Mouse (Mus musculus) G1E (cell line): ENCODE results near the gene Ccdc103. TPM values are rescaled to one million over a fixed set of nuclear protein-coding genes. Genes with fewer than 3 reads are reported as not detected.

Experiments
- ATAC-seq: 2 replicates; pipeline ENCODE4 v1.8.0; 2016; ENCODE audit warnings: mild to moderate bottlenecking; ENCODE audit not compliant: insufficient number of reproducible peaks, poor library complexity, low FRiP score, severe bottlenecking; ENCODE audit errors: extremely low read depth
- DNase-seq: peaks from one replicate; pipeline ENCODE4 v3.0.0; 2012; ENCODE audit warnings: low spot score
- H3K27me3 ChIP-seq: 2 replicates; pipeline ENCODE4 v1.6.1; 2012; ENCODE audit warnings: mild to moderate bottlenecking, low read length, inconsistent platforms; ENCODE audit not compliant: insufficient read depth
- H3K36me3 ChIP-seq: replicated peaks from 2 replicates; pipeline ENCODE3; 2012; ENCODE audit warnings: mild to moderate bottlenecking, inconsistent platforms
- H3K4me1 ChIP-seq: 2 replicates; pipeline ENCODE4 v1.6.1; 2012; ENCODE audit warnings: low read depth, low read length, inconsistent platforms, mixed read lengths; ENCODE audit not compliant: insufficient read depth
- H3K4me3 ChIP-seq: 2 replicates; pipeline ENCODE4 v1.5.1; 2012; ENCODE audit warnings: low read depth, mild to moderate bottlenecking, inconsistent platforms, low read length, moderate library complexity, mixed read lengths
- H3K9me3 ChIP-seq: replicated peaks from 2 replicates; pipeline ENCODE4 v1.6.1; 2012; ENCODE audit warnings: inconsistent platforms
- CTCF ChIP-seq: IDR thresholded peaks from 2 replicates; pipeline ENCODE4 v1.5.1; 2012; ENCODE audit warnings: low read depth, low read length, inconsistent platforms, mixed read lengths
- GATA1 ChIP-seq: IDR thresholded peaks from 2 replicates; pipeline ENCODE4 v1.6.1; 2012; ENCODE audit warnings: borderline replicate concordance, low read length, inconsistent platforms, mixed read lengths
- GATA2 ChIP-seq: IDR thresholded peaks from 2 replicates; pipeline ENCODE4 v1.6.1; 2012; ENCODE audit warnings: low read depth, low read length, inconsistent platforms, borderline replicate concordance
- POLR2AphosphoS5 ChIP-seq: IDR thresholded peaks from 2 replicates; pipeline ENCODE4 v1.6.1; 2012; ENCODE audit warnings: low read depth, low read length, inconsistent platforms; ENCODE audit not compliant: insufficient replicate concordance
- TAL1 ChIP-seq: conservative IDR thresholded peaks from 2 replicates; pipeline ENCODE4 v1.6.1; 2012; ENCODE audit warnings: low read depth, low read length, inconsistent platforms, mixed read lengths
- polyA plus RNA-seq: library from polyadenylated mRNA; stranded (reverse); fragments of >175 nt; gene quantifications from 2 replicates; pipeline ENCODE4 v1.2.3, GENCODE M21; 2012
- total RNA-seq, 2 experiments: library from RNA; stranded (forward) in 1 of 2; stranded (reverse) in 1 of 2; fragments of 200-1000 nt in 1 of 2; fragments of >200 nt in 1 of 2; fragmentation: Nextera tagmentation in 1 of 2; gene quantifications; 2 replicates each; pipeline ENCODE4 v1.2.3; 2014 to 2017

The Ccdc103 gene
- total and polyA plus RNA-seq, 3 experiments, result 0.09 to 0.87 TPM; not detected in 1

DNA sequence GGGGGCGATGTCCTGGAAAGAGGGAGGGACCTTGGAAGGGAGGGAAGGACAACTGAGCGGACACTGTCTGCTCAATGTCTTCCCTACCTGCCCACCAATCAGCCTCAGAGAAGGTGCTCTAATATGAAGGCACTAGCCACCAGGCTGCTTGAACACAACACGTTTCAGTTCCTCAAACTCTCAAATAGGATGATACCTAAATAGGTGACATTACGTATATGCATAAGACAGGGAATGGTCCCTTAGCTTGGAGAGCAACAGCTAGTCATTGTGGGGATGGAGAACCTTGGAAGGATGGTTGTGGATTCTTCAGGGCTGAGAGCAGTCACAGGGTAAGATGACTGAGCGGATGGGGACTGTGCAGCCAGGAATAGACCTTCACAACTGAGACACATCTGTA is 6.4 kb downstream of the Ccdc103 start:
- peaks cover 72% of the 10 kb centered on the region for H3K27me3 ChIP-seq
- no peak for DNase-seq

DNA sequence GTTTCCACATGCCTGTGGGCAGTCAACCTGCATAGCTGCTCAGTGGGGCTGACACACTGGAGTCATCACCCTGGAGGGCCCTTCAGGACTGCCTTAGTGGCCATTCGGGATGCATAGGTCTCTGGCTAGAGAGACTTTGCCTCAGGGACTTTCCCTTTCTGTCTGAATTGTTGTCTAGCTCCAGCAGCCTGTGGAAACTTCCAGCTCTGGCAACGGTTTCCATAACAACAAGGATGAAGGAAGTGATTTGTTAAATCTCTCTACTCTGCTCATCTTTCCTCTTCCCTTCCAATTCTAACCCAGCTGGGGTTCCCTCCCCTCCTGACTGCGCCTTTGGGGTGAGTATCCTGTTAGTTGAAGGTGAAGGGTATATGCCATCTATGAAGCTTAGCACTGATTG is 7.1 kb downstream of the Ccdc103 start:
- no peaks in the 10 kb centered on the region for H3K9me3 ChIP-seq
- H3K36me3 ChIP-seq, result no peaks in the 10 kb centered on the region
- H3K27me3 ChIP-seq, result peaks cover 70% of the 10 kb centered on the region
- TF ChIP-seq TAL1, result no peak
- no peak for TF ChIP-seq GATA2
- TF ChIP-seq CTCF, result no peak
- TF ChIP-seq GATA1, result no peak
- TF ChIP-seq POLR2AphosphoS5, result no peak
- peaks cover 2% of the 10 kb centered on the region; the same call in 1 of the 2 replicates for H3K4me1 ChIP-seq
- no peak for DNase-seq
- no peak for ATAC-seq
- H3K4me3 ChIP-seq, result no peak overlapping the region

More for the DNA sequence above, 6.4 kb downstream of the Ccdc103 start:
- Histone ChIP-seq H3K9me3 (no peaks in the 10 kb centered on the region), H3K4me3 (no peak overlapping the region), H3K4me1 (peaks cover 3% of the 10 kb centered on the region; the same call in 1 of the 2 replicates), H3K36me3 (no peaks in the 10 kb centered on the region)
- TF ChIP-seq POLR2AphosphoS5 (no peak), TAL1 (no peak), GATA2 (no peak), GATA1 (no peak), CTCF (no peak)
- no peak for ATAC-seq

DNA sequence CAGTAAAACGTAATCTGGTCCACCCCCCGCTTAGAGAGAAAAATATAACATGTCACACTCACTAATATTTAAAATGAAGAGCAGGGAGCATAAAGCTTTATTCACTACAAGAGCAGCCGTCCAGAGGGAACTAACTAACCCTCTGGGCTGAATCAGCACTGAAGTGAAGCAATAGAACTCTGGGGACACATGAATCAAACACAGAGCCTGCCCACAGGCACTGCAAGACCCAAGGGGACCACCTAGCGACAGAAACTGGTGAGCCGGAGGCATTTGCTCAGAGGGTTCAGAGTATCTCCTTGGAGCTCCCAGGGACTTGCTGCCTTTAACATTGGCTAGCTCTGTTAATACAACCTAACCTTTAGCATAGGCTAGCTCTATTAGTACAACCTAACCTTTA is 9.1 kb downstream of the Ccdc103 start:
- no peak overlapping the region for H3K4me3 ChIP-seq
- peaks cover 10% of the 10 kb centered on the region for H3K4me1 ChIP-seq
- DNase-seq (no peak), ATAC-seq (no peak)
- TF ChIP-seq POLR2AphosphoS5 (no peak), TAL1 (no peak), GATA1 (no peak), CTCF (no peak), GATA2 (no peak)
- H3K36me3 ChIP-seq, result no peaks in the 10 kb centered on the region
- H3K9me3 ChIP-seq, result no peaks in the 10 kb centered on the region
- peaks cover 76% of the 10 kb centered on the region for H3K27me3 ChIP-seq

DNA sequence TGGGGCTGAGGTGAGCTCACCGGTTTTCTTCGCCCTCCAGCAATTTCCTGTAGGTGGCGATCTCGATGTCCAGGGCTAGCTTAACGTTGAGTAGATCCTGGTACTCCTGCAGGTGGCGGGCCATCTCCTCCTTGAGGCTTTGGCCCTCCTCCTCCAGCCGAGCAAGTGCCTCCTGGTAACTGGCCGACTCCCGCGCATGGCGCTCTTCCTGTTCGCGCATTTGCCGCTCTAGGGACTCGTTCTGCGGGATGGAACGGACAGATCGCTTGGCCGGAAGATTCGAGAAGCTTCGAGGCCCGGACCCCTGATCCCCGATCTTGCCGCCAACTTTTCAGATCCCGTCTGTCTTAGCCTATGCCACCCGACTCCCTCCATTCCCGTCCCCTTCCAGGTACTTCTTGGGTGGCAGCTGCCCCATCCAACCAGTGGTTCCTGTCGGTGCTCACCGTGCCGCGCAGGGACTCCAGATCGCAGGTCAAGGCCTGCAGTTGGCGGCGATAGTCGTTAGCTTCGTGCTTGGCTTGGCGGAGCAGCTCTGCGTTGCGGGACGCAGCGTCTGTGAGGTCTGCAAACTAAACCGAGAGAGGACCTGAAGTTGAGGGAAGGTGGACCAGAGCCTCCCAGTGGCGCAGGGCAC is 12.1 kb downstream of the Ccdc103 start:
- Histone ChIP-seq H3K4me1 (peaks cover 27% of the 10 kb centered on the region), H3K27me3 (peaks cover 73% of the 10 kb centered on the region)
- no peak for TF ChIP-seq TAL1
- no peak for TF ChIP-seq GATA1
- TF ChIP-seq CTCF, result no peak
- no peak for TF ChIP-seq GATA2
- TF ChIP-seq POLR2AphosphoS5, result no peak

DNA sequence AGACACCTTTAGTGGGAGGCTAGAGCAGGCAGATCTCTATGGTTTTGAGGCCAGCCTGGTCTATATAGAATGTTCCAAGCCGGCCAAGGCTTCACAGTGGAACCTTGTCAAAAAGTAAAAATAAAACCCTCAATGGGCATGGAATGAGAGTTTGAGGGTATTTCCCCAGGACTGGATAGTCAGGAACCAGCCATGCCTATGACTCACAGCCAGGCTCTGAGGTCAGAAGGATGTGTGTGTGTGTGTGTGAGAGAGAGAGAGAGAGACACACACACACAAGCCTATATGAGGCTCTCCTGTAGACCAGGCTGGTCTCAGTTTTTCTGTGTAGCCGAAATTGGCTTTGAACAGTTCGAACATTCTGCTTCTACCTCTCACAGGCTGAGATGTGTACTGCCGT is 13.7 kb downstream of the Ccdc103 start:
- H3K4me3 ChIP-seq, result no peak overlapping the region
- TF ChIP-seq TAL1, result no peak
- no peak for TF ChIP-seq POLR2AphosphoS5
- no peak for TF ChIP-seq GATA1
- TF ChIP-seq CTCF, result no peak
- peaks cover 27% of the 10 kb centered on the region for H3K4me1 ChIP-seq
- DNase-seq, result no peak
- no peaks in the 10 kb centered on the region for H3K36me3 ChIP-seq
- no peak for ATAC-seq
- peaks cover 72% of the 10 kb centered on the region for H3K27me3 ChIP-seq
- H3K9me3 ChIP-seq, result no peaks in the 10 kb centered on the region

More for the DNA sequence above, 12.1 kb downstream of the Ccdc103 start:
- Histone ChIP-seq H3K36me3 (no peaks in the 10 kb centered on the region), H3K9me3 (no peaks in the 10 kb centered on the region), H3K4me3 (no peak overlapping the region; the same call in 1 of the 2 replicates)
- ATAC-seq (no peak), DNase-seq (peak; percentile 47)

DNA sequence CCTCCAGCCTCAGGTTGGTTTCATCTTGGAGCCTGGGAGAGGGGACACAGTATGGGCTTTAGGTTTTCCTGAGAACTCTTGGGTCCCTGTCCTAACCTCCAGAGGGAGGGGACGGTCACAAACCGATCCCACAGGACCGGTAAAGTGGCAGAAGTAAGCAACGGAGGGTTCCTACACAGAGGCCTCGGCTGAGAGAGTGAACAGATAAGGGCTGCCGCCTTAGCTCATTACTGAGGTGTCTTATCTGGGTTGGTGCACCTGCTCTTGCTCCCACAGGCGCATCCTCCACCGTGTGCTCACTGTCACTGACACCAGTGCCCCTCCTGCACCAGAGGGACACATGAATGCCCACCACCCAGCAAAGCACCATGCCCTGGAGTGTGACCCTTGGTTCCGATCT is 14.8 kb downstream of the Ccdc103 start:
- TF ChIP-seq CTCF (no peak), POLR2AphosphoS5 (no peak), GATA2 (no peak), TAL1 (peak; percentile 37; the same call in 1 of the 2 replicates)
- H3K36me3 ChIP-seq, result no peaks in the 10 kb centered on the region
- peaks cover 69% of the 10 kb centered on the region for H3K27me3 ChIP-seq
- H3K4me1 ChIP-seq, result peaks cover 31% of the 10 kb centered on the region
- no peak overlapping the region; the same call in 1 of the 2 replicates for H3K4me3 ChIP-seq
- ATAC-seq, result peak; percentile 28; the same call in 1 of the 2 replicates
- no peaks in the 10 kb centered on the region for H3K9me3 ChIP-seq
- no peak for DNase-seq
